Mouse (Mus musculus) liver, embryonic 11.5 days (tissue): ENCODE measurements at regions not wholly inside any gene's neighbourhood (a gene's known extent, or its start where the extent isn't known, plus 50 kb on each side); places are given as distances from the start of the nearest gene placed in this dataset.

Experiments
- ATAC-seq: fragments of 200-750 bp; cut with Nextera tagmentation; replicated peaks from 2 replicates; pipeline ENCODE4 v1.8.0; 2017; ENCODE audit warnings: moderate number of reproducible peaks, mild to moderate bottlenecking, moderate TSS enrichment, moderate library complexity; ENCODE audit not compliant: low FRiP score
- DNase-seq: peaks from one replicate; pipeline ENCODE4 v3.0.0-alpha.2; 2017; ENCODE audit warnings: low spot score
- H3K27ac ChIP-seq: fragments of 300-500 bp; sonication (generic); 2 replicates; pipeline ENCODE4 v1.5.1; 2014; ENCODE audit warnings: mild to moderate bottlenecking, low read depth, low read length, control low read depth
- H3K27me3 ChIP-seq: fragments of 300-500 bp; sonication (generic); replicated peaks from 2 replicates; pipeline ENCODE4 v1.6.1; 2014; ENCODE audit warnings: low read length, mixed read lengths; ENCODE audit not compliant: control insufficient read depth, insufficient read depth
- H3K36me3 ChIP-seq: fragments of 300-500 bp; sonication (generic); 2 replicates; pipeline ENCODE4 v1.6.1; 2014; ENCODE audit warnings: mild to moderate bottlenecking, low read length, moderate library complexity, mixed read lengths; ENCODE audit not compliant: control insufficient read depth, insufficient read depth
- H3K4me1 ChIP-seq: fragments of 300-500 bp; sonication (generic); replicated peaks from 2 replicates; pipeline ENCODE4 v1.6.1; 2014; ENCODE audit warnings: low read length, mixed read lengths; ENCODE audit not compliant: control insufficient read depth, insufficient read depth
- H3K4me2 ChIP-seq: fragments of 300-500 bp; sonication (generic); 2 replicates; pipeline ENCODE4 v1.6.1; 2014; ENCODE audit warnings: mild to moderate bottlenecking, control low read depth, moderate library complexity
- H3K4me3 ChIP-seq: fragments of 300-500 bp; sonication (generic); 2 replicates; pipeline ENCODE4 v1.5.1; 2014; ENCODE audit warnings: low read depth, low read length, control low read depth
- H3K9ac ChIP-seq: fragments of 300-500 bp; sonication (generic); 2 replicates; pipeline ENCODE4 v1.6.1; 2014; ENCODE audit warnings: low read depth, low read length, control low read depth
- H3K9me3 ChIP-seq: fragments of 300-500 bp; sonication (generic); 2 replicates; pipeline ENCODE4 v1.6.1; 2016; ENCODE audit warnings: low read length, inconsistent platforms, mixed read lengths; ENCODE audit not compliant: control insufficient read depth
- WGBS: fragments of 180-500 bp; shearing (Covaris S2); extraction: QIAGEN DNeasy Blood & Tissue Kit; methylation state at CpG from one replicate; pipeline ENCODE4 v1.1.7; 2014; 5-methylcytosine and 5-hydroxymethylcytosine counted together

- Histone ChIP-seq H3K27ac (no peak overlapping the region), H3K9me3 (no peaks in the 10 kb centered on the region), H3K27me3 (no peaks in the 10 kb centered on the region), H3K4me2 (no peak overlapping the region), H3K9ac (no peak overlapping the region), H3K4me1 (no peaks in the 10 kb centered on the region), H3K4me3 (no peak overlapping the region), H3K36me3 (no peaks in the 10 kb centered on the region)
- 83% methylated on average over 8 of the region's 8 CpGs for WGBS
- ATAC-seq (no peak), DNase-seq (no peak)
Observed at GRCm38 (mm10) chr9:118294011-118294410, 144.0 kb upstream of the Cmc1 start.

DNA sequence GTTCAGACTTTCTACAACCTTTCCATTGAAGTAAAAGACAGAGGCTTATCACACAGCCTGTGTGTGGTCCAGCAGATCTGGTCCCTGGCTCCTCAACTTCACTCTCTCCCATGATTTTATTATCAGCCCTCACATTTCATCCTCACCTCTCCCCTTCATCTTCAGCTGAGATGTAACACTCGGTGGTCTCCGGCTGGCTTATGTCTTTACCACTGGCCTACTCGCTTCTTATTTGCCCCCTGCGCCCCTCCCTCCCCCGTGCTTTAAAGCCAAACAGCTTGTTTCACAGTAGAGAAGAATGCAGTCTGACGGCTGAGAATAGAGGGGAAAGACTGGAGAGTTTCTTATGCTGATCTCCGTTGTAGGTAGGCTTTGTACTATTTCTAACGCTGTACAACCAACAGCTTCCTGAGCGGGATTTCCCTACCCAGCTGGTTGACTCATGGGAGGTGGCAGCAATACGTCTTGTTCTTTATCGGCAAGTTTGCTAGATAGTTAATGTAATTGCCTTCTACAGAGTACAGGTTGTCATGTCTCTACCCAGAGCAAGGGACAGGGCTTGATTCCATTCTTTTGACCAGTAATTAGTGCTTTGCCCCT is 152.9 kb upstream of the Cmc1 start:
- H3K9me3 ChIP-seq = no peaks in the 10 kb centered on the region
- DNase-seq (no peak), ATAC-seq (no peak)
- no peak overlapping the region for H3K4me2 ChIP-seq
- no peak overlapping the region for H3K4me3 ChIP-seq
- H3K9ac ChIP-seq = no peak overlapping the region
- no peaks in the 10 kb centered on the region for H3K27me3 ChIP-seq
- 66% methylated on average over 11 of the region's 11 CpGs for WGBS
- no peaks in the 10 kb centered on the region for H3K36me3 ChIP-seq
- H3K4me1 ChIP-seq = no peaks in the 10 kb centered on the region
- H3K27ac ChIP-seq = no peak overlapping the region

DNA sequence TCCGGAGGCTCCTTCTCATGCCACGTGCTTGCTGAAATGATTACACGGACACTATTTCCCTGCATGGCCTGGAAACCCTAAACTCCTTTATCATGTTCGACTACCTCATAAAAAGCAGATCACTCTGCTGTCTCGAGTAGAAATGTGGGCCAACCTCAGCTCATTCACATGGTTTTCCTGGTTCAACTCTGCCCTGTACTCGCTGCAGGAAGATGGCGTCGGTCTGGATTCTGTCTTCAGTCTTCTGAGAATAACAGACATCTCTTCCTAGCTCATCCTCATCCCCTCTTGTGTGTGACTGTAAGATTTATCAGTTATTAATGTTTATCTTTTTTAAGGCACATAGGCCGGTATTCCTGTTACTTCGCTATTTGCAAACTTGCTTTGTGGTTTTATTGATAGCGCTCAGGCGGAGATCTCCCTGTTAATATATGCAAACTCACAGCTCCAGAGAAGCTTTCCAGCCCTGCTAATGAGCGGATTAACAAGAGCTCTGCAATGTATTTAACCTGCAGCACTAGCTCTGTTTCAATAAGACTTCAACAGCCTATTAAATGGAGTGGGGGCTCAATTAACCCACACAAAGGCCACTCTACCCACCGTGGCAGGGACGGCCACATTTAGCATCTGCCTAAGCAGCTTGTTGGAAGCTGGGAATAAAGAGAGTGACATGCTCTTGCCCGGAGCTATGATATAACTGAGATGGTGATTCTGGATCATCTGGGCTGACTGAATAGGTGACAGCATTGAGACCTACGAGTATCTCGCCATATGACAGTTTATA is 159.5 kb upstream of the Eomes start:
- H3K4me2 ChIP-seq = no peak overlapping the region
- DNase-seq (no peak), ATAC-seq (no peak)
- no peaks in the 10 kb centered on the region for H3K36me3 ChIP-seq
- whole genome bisulfite sequencing = 83% methylated on average over 18 of the region's 18 CpGs
- no peaks in the 10 kb centered on the region for H3K9me3 ChIP-seq
- no peak overlapping the region for H3K27ac ChIP-seq
- H3K27me3 ChIP-seq = no peaks in the 10 kb centered on the region
- H3K4me3 ChIP-seq = no peak overlapping the region
- no peak overlapping the region for H3K9ac ChIP-seq
- H3K4me1 ChIP-seq = no peaks in the 10 kb centered on the region

GRCm38 (mm10) chr9:118323796-118324195 is 154.2 kb upstream of the Eomes start:
- no peaks in the 10 kb centered on the region for H3K9me3 ChIP-seq
- no peak overlapping the region for H3K4me2 ChIP-seq
- DNase-seq (no peak), ATAC-seq (no peak)
- H3K36me3 ChIP-seq = no peaks in the 10 kb centered on the region
- no peaks in the 10 kb centered on the region for H3K27me3 ChIP-seq
- H3K4me1 ChIP-seq = no peaks in the 10 kb centered on the region
- H3K27ac ChIP-seq = no peak overlapping the region
- H3K4me3 ChIP-seq = no peak overlapping the region
- 52% methylated on average over 12 of the region's 12 CpGs for WGBS
- no peak overlapping the region for H3K9ac ChIP-seq

- WGBS = 74% methylated on average over 9 of the region's 9 CpGs
- Histone ChIP-seq H3K4me3 (no peak overlapping the region), H3K4me2 (no peak overlapping the region), H3K27me3 (no peaks in the 10 kb centered on the region), H3K4me1 (no peaks in the 10 kb centered on the region), H3K9ac (no peak overlapping the region), H3K9me3 (no peaks in the 10 kb centered on the region), H3K36me3 (no peaks in the 10 kb centered on the region), H3K27ac (no peak overlapping the region)
- ATAC-seq (no peak), DNase-seq (no peak)
Observed at GRCm38 (mm10) chr9:118326656-118327055, 151.4 kb upstream of the Eomes start.

DNA sequence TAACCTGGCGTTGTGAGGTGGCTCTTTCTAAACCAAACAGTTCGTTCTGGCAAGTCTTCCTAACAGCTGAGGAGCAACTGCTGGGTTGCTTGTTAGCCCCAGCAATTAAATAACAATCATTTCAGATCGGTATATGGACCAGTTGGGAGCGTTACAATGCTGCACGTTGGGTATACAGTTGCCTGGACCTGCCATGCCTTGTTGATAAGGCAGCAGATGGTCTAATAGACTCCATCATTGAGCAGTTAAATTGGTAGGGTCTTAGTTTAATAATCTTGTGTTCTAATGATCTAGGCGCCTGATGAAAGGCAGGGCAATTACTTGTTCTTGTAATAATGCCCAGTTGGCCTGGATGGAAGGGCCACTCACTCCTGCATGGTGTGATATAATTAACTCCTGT is 150.1 kb upstream of the Eomes start:
- H3K4me1 ChIP-seq = no peaks in the 10 kb centered on the region
- DNase-seq (no peak), ATAC-seq (no peak)
- H3K27ac ChIP-seq = no peak overlapping the region
- no peaks in the 10 kb centered on the region for H3K27me3 ChIP-seq
- H3K36me3 ChIP-seq = no peaks in the 10 kb centered on the region
- no peak overlapping the region for H3K9ac ChIP-seq
- H3K4me3 ChIP-seq = no peak overlapping the region
- H3K4me2 ChIP-seq = no peak overlapping the region
- H3K9me3 ChIP-seq = no peaks in the 10 kb centered on the region
- 87% methylated on average over 6 of the region's 6 CpGs for WGBS

DNA sequence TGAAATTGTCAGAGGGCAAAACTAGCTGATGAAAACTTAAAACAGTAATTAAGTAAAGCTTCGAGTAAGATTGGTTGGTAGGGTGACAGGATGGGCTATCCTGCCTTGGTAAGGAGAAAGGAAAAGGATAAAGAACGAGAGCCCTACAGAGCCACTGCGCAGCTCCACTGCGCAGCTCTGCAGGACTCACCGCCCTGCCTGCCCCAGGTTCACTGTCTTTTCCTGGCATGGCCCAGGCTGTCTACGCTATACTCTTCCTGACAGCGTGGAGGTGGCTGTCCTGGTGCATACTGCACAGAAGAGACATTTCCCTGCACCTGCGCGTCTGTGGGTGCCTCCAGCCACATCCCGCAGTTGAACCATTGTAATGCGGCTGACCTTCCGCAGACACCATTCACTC is 136.6 kb upstream of the Eomes start:
- Histone ChIP-seq H3K27me3 (0 out of 2 replicates have a peak, but pooled peaks cover 3% of the 10 kb centered on the region), H3K9ac (no peak overlapping the region), H3K27ac (no peak overlapping the region), H3K9me3 (no peaks in the 10 kb centered on the region), H3K4me3 (no peak overlapping the region), H3K4me1 (no peaks in the 10 kb centered on the region), H3K36me3 (no peaks in the 10 kb centered on the region), H3K4me2 (peak overlapping the region; percentile 15; the same call in 1 of the 2 replicates)
- no peak for ATAC-seq
- DNase-seq = no peak
- 52% methylated on average over 12 of the region's 12 CpGs for WGBS

DNA sequence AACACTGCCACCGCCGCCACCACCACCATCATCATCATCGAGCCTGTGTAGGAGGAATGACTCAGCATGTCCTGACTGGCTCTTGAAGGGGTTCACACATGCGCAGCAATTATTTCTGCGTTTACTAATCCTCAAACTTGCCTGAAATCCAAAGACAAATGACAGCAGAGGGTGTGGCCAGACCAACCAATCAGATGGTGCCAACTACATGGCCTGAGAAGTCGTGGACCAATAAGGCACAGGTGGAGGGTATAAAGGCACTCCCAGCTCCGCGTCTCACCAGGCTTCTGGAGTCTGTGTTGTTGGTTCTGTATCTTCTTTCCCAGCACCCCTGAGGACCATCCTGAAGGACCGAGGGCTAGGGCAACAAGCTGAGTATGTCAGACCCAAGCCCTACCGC is 123.1 kb upstream of the Eomes start:
- DNase-seq (no peak), ATAC-seq (no peak)
- H3K4me3 ChIP-seq = no peak overlapping the region
- H3K36me3 ChIP-seq = no peaks in the 10 kb centered on the region
- H3K9ac ChIP-seq = no peak overlapping the region
- no peaks in the 10 kb centered on the region for H3K4me1 ChIP-seq
- H3K27ac ChIP-seq = no peak overlapping the region
- H3K9me3 ChIP-seq = no peaks in the 10 kb centered on the region
- no peaks in the 10 kb centered on the region for H3K27me3 ChIP-seq
- WGBS = 90% methylated on average over 10 of the region's 10 CpGs
- no peak overlapping the region for H3K4me2 ChIP-seq

DNA sequence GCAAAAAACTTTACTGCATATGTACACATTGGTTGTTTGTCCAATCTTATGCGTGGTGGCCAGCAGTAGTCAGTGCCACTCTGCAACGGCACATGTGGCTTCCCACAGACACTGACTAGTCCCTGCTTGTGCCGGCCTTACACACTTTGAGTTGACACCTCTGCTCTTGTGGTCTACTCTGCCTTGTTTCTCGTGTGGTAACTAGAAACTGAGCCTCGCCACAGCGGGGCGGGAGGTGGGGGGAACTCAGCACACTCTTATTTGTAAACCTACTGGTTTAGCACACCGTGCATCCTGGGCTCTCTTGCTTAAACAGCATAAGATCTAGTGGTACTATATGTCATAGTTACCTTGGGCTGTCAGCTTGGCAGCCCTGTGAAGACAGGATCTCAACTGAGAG is 120.6 kb upstream of the Eomes start:
- Histone ChIP-seq H3K9ac (no peak overlapping the region), H3K4me3 (no peak overlapping the region), H3K27ac (no peak overlapping the region), H3K27me3 (no peaks in the 10 kb centered on the region), H3K4me1 (no peaks in the 10 kb centered on the region), H3K4me2 (no peak overlapping the region), H3K9me3 (no peaks in the 10 kb centered on the region), H3K36me3 (no peaks in the 10 kb centered on the region)
- WGBS = 89% methylated on average over 8 of the region's 8 CpGs
- DNase-seq (no peak), ATAC-seq (no peak)
